Mouse (Mus musculus) cerebellum, adult 2 months (tissue): Measurements from ENCODE around the gene Eef1a2. TPM values are rescaled to one million over a fixed set of nuclear protein-coding genes. Genes with fewer than 3 reads are reported as not detected.

Source experiments
- DNase-seq, 2 experiments: peaks; one replicate each; pipeline ENCODE4 v3.0.0; 2021
- H3K27ac ChIP-seq: fragments of 200-500 bp; 2 replicates; pipeline ENCODE4 v1.5.1; 2012; ENCODE audit warnings: low read length, control low read depth, inconsistent platforms; ENCODE audit not compliant: insufficient read depth
- H3K27me3 ChIP-seq: fragments of 200-500 bp; 2 replicates; pipeline ENCODE4 v1.6.1; 2012; ENCODE audit warnings: inconsistent platforms, mild to moderate bottlenecking, low read length, moderate library complexity; ENCODE audit not compliant: control insufficient read depth, insufficient read depth
- H3K4me1 ChIP-seq: fragments of 200-500 bp; 2 replicates; pipeline ENCODE4 v1.6.1; 2011; ENCODE audit warnings: low read length; ENCODE audit not compliant: control insufficient read depth, insufficient read depth
- H3K4me3 ChIP-seq: fragments of 200-500 bp; replicated peaks from 2 replicates; pipeline ENCODE3; 2011; ENCODE audit warnings: mild to moderate bottlenecking, low read depth, low read length, control low read depth; ENCODE audit not compliant: insufficient read depth
- CTCF ChIP-seq: fragments of 200-500 bp; IDR thresholded peaks from 2 replicates; pipeline ENCODE4 v1.5.1; 2011; ENCODE audit warnings: low read depth, mild to moderate bottlenecking, control low read depth, low read length, moderate library complexity, borderline replicate concordance; ENCODE audit not compliant: insufficient read depth
- POLR2A ChIP-seq: fragments of 200-500 bp; IDR thresholded peaks from 2 replicates; pipeline ENCODE4 v1.6.1; 2011; ENCODE audit warnings: low read length, control low read depth, borderline replicate concordance; ENCODE audit not compliant: insufficient read depth
- WGBS: fragments of 180-500 bp; shearing (Covaris S2); methylation state at CpG from one replicate; pipeline ENCODE4 v1.1.7; 2018; 5-methylcytosine and 5-hydroxymethylcytosine counted together
- polyA plus RNA-seq: library from polyadenylated mRNA; depleted of rRNA; stranded (reverse); fragments of >200 nt; gene quantifications from 2 replicates; pipeline ENCODE4 v1.2.3, GENCODE M21; 2012

Gene Eef1a2
- polyA plus RNA-seq, 1 experiment: 1,226 TPM

- Histone ChIP-seq H3K27ac (no peak overlapping the region), H3K4me3 (no peak overlapping the region), H3K4me1 (no peaks in the 10 kb centered on the region), H3K27me3 (no peaks in the 10 kb centered on the region)
- 90% methylated on average over 5 of the region's 5 CpGs for WGBS
- TF ChIP-seq CTCF (no peak), POLR2A (no peak)
- no peak for DNase-seq
Measured at GRCm38 (mm10) chr2:181178471-181178870, 21.7 kb upstream of the Eef1a2 start.

GRCm38 (mm10) chr2:181178015-181178414 is 21.2 kb upstream of the Eef1a2 start:
- Histone ChIP-seq H3K4me3 (no peak overlapping the region), H3K27ac (no peak overlapping the region), H3K27me3 (no peaks in the 10 kb centered on the region), H3K4me1 (no peaks in the 10 kb centered on the region)
- no peak for DNase-seq
- TF ChIP-seq POLR2A: no peak
- no peak for TF ChIP-seq CTCF
- 82% methylated on average over 3 of the region's 3 CpGs for WGBS

GRCm38 (mm10) chr2:181174646-181175045 is 17.8 kb upstream of the Eef1a2 start:
- no peak for DNase-seq
- no peaks in the 10 kb centered on the region for H3K4me1 ChIP-seq
- no peaks in the 10 kb centered on the region for H3K27me3 ChIP-seq
- 90% methylated on average over 3 of the region's 3 CpGs for WGBS
- TF ChIP-seq CTCF (no peak), POLR2A (no peak)
- no peak overlapping the region for H3K4me3 ChIP-seq
- H3K27ac ChIP-seq: no peak overlapping the region

GRCm38 (mm10) chr2:181166469-181166868 is 9.7 kb upstream of the Eef1a2 start:
- TF ChIP-seq CTCF (no peak), POLR2A (no peak)

GRCm38 (mm10) chr2:181160821-181161220 is 4.0 kb upstream of the Eef1a2 start:
- TF ChIP-seq POLR2A: no peak
- Histone ChIP-seq H3K4me3 (no peak overlapping the region), H3K4me1 (peaks cover 21% of the 10 kb centered on the region), H3K27me3 (no peaks in the 10 kb centered on the region), H3K27ac (no peak overlapping the region)
- peak; percentile 38 to 44 for DNase-seq
- 19% methylated on average over 4 of the region's 4 CpGs for WGBS

More at GRCm38 (mm10) chr2:181166469-181166868, 9.7 kb upstream of the Eef1a2 start:
- no peaks in the 10 kb centered on the region for H3K4me1 ChIP-seq
- no peak overlapping the region for H3K4me3 ChIP-seq
- H3K27me3 ChIP-seq: no peaks in the 10 kb centered on the region
- H3K27ac ChIP-seq: no peak overlapping the region
- WGBS: 81% methylated on average over 5 of the region's 5 CpGs
- DNase-seq: no peak

- H3K4me3 ChIP-seq: peak overlapping the region; percentile 20
- 2% methylated on average over 2 of the region's 2 CpGs for WGBS
- H3K4me1 ChIP-seq: peaks cover 24% of the 10 kb centered on the region
- TF ChIP-seq POLR2A: peak; percentile 22; the same call in 1 of the 2 replicates
- TF ChIP-seq CTCF: no peak
- H3K27me3 ChIP-seq: no peaks in the 10 kb centered on the region
- H3K27ac ChIP-seq: peak overlapping the region; percentile 100
- DNase-seq: peak; percentile 77 to 85
Measured at GRCm38 (mm10) chr2:181159771-181160170, 3.0 kb upstream of the Eef1a2 start.

GRCm38 (mm10) chr2:181159091-181159514 is 2.3 kb upstream of the Eef1a2 start:
- WGBS: 5% methylated on average over 7 of the region's 7 CpGs
- Histone ChIP-seq H3K4me1 (peaks cover 24% of the 10 kb centered on the region), H3K27me3 (no peaks in the 10 kb centered on the region), H3K4me3 (peak overlapping the region; percentile 27), H3K27ac (peak overlapping the region; percentile 100)
- TF ChIP-seq CTCF: no peak
- TF ChIP-seq POLR2A: peak; percentile 39; the same call in 1 of the 2 replicates
- peak; percentile 90 to 97 for DNase-seq

- WGBS: 42% methylated on average over 2 of the region's 2 CpGs
- Histone ChIP-seq H3K27ac (peak overlapping the region; percentile 100), H3K4me1 (peaks cover 29% of the 10 kb centered on the region), H3K4me3 (no peak overlapping the region), H3K27me3 (no peaks in the 10 kb centered on the region)
- no peak for TF ChIP-seq CTCF
- no peak for TF ChIP-seq POLR2A
- peak; percentile 26 to 45 for DNase-seq
Measured at GRCm38 (mm10) chr2:181158471-181158870, 1.7 kb upstream of the Eef1a2 start.

- H3K4me3 ChIP-seq: peak overlapping the region; percentile 90
- peak; percentile 50 to 60 for DNase-seq
- H3K27me3 ChIP-seq: no peaks in the 10 kb centered on the region
- WGBS: 35% methylated on average over 6 of the region's 6 CpGs
- TF ChIP-seq CTCF (no peak), POLR2A (no peak)
- H3K27ac ChIP-seq: peak overlapping the region; percentile 100
- H3K4me1 ChIP-seq: peaks cover 34% of the 10 kb centered on the region
Measured at GRCm38 (mm10) chr2:181157716-181158302, 995 bp upstream of the Eef1a2 start.
